Mouse (Mus musculus) cerebellum, adult 11-12 months (tissue): ENCODE measurements around the gene Eif4b.

Source experiments
- DNase-seq: peaks from one replicate; pipeline ENCODE4 v3.0.0; 2022

Eif4b gene

DNA sequence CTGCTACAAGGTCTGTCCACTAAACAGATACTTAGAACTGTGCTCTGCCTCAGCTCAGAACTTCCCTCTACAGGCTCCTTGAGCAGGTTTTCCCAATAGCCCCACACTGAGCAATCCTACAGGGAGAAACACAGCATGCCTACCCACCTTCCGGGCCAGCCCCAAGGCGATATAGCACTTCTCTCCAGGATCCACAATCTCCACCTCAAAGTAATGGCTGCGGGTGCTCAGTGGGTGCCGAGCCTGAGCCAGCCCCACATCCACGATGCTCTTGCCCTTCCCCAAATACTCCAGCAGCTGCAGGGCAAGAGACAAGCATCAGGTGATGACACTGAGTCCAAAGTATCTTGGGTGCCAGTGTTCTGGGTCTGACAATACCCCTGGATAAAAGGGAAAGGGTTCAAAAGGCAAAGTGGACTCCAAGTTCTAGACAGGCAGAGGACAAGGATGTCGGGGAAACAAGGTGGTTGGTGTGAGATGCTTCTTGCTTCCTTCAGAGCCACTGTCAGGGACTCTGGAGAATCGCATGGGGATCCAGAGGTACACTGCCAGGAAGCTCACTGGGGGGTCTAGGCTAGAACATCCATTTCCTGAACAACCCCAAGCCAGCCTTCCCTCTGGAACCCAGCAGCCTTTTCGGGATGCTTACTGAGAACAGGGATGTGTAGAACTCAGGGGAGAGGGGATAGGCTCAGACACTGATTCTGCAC, 45.7 kb downstream of the Eif4b start:
- DNase-seq = peak; percentile 38

DNA sequence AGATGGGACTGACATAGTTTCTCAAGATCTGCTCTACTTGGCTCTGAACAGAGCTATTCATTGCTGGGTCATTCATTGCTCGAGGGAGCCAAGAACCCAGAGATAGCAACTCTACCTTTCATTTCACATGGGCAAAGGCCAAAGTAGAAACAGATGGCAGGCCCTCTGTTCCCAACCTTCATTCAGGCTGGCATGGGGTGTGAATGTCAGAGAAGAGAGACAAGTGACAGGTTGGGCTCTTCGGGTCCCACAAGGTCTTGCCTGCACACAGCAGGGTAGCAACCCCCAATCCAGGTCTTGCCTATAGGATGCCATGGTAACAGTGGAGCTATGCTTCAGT, 46.2 kb downstream of the Eif4b start:
- DNase-seq = peak; percentile 91

DNA sequence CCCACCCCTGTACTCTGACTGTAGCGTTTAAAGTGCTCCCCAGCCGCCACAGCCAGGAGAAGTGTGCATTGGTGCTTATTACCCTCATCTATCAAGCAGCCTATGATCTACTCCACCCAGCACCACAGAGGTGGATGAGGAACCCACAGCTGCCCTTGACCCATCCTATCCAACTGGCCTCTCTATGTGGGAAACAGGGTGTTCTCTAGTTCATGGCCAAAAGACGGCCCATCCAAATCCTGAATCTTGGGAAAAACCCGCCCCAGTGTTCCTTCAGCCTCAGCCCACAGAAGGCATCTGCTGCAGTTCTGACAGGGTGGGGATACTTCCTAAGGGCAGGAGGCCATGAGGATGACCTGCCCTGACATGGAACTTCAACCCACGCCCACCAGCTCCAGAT, 47.0 kb downstream of the Eif4b start:
- DNase-seq = peak; percentile 25

DNA sequence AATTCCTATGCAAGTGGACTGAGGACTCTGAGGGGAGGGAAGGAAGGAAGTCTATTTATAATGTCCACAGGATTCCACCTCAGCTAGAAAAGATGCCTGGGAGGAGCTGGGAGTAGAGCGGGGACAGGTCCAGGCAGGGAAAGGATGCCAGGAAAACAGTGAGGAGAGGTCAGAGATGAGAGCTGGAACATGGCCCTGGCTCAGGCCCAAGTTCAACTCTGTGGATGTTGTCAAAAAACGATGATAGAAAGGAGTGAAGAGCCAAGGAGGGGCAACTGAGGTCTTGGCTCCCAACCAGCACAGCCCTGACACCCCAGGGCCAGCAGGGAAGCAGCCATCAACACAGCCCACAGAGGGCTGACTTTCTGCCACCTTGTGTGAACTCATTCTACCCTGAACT, 52.7 kb downstream of the Eif4b start:
- peak; percentile 64 for DNase-seq

DNA sequence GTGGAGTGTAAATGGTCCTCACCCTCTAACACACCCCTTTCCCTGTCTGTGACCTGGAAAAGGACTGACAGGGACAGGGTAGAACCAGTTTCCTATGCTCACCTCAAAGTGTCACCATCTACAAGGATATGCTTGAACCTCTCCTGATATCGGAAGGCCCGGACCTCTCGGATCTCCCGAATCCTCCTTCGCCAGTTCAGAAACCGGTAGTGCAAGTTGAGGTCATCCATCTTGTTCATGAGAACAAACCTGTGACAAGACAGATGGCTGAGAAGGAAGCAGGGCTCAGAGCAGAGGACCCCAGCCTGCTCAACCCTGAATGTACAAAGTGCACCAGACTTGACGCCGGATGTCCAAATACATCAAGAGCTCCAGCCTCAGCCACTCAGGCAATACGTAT, 59.7 kb downstream of the Eif4b start:
- no peak for DNase-seq

DNA sequence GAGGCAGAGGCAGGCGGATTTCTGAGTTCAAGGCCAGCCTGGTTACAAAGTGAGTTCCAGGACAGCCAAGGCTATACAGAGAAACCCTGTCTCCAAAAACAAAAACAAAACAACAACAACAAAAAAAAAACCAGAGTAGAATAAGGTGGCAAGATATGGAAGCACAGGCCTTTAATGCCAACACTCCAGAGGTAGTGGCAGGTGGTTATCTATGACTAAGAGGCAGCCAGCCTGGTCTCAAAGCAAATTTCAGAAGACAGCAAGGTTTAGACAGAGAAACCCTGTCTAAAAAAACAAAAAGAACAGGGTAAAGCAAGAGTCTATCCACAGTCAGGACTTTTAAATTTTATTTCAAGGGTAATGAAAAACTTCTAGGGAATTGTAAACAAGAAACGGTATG, 61.1 kb downstream of the Eif4b start:
- no peak for DNase-seq

DNA sequence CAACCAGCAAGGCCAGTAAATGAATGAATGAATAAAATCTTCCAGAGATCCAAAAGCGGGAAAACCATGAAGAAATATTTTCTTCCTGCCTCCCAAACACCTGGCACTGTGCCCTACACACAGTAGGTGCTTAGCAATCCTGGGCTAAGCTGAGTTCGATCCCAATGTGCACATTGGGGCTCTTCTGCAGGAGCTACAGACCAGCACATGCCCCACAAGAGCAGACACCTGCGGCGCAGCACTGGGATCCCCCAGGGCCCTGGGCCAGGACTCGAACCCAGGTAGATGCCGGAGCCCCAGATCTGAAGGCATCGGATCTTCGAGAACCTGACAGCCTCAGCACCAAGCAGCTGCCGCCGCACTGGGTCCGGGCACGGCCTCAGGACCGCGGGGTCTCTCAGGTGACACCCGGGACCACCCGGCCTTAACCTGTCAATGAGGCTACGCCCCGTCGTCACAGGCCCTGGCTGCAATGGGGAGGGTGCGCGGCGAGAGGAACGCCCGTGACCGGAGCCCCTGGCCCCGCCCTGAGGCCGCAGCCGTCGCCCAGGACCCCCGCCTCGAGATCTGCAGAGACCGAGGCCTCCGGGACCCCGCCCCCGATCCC, 62.1 kb downstream of the Eif4b start:
- no peak for DNase-seq

DNA sequence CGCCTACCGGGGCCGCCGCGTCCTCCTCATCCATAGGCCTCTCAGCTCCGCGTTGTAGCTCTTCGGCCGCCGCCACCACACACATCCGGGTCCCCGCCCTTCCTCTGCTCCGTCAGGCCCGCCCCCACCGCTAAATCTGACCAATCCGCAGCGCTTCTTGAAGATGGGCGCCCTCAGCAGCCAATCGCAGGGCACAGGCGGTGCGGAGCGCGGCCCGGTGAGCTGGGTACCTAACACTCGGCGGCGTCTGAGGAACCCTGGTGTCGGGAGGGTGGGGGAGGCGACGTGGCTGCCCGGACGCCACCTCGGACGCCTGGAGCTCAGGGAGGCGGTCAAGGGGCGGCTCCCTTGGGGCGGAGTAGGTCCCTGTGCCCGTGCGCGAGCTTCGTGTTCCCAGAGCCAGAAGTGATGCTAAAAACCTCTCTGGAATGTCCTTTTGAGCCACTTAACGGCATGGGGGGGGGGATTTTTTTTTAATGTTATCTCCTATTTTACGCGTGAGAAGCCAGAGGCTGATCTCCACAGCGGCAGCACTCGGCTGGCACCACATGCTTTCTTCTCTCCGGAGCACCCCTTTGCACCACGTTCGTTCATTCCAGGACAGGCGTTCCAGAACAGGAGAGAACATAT, 62.7 kb downstream of the Eif4b start, which contains the start of gene Spryd3:
Spryd3 (minus strand) TSS at position 106 of the 630 bp plus-strand sequence.
- peak; percentile 97 for DNase-seq

DNA sequence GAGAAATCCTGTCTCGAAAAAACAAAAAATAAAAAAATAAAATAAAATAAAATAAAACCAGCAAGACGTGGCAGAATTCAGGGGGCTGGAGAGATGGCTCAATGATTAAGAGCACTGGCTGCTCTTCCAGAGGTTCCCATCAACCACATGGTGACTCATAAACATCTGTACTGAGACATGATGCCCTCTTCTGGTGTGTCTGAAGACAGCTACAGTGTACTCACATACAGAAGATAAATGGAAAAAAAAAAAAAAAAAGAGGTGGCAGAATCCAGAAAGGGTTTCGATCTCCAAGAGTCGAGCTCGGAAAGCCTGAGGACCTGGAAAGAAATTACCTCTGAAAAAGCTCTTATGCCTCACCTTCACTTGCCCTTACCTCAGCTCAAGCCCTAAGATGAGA, 67.5 kb downstream of the Eif4b start:
- no peak for DNase-seq

DNA sequence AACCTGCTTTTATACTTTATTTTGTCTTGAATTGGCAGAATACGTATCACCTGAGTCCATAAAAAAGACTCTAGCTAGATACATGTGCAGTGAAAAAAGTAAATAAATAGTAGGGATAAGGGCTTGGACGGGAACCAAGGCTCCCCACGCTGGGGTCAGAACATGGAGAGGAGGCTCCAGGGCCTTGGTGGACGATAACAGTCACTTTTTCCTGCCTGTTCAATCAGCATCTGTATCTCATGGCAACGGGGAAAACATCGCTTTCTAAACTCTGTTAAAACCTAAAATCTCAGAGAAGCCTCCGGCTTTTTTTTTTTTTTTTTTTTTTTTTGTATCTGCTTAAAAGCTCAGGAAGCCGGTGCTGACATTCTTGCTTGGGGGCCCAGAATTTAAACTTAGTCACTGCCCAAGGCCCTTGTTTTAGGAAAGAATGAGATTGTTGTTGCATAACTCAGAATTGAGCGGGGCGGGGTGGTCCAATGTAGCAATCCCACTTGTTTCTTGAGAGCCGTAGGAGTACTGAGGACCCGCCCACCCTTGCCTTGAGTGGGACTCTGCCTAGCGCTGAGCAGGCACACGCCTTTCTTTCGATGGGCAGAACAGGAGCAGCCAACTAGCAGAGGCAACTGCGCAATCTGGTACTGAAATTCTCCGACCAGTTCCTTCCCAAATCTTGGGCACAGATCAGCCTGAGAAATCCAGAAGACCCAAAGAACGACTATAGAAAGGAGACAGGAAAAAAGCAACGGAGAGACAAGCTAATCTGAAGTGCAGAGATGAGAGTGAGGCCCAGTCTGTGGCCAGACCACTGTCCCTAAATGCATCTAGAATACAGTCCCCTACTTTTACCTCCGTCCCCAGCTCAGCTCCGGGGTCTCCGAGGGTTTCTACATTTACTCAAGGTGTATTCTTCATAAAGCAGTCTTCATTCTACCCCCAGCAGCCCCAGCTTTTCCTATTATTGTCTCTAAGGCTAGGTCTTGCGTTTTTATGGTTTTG, 69.6 kb downstream of the Eif4b start:
- DNase-seq = no peak

DNA sequence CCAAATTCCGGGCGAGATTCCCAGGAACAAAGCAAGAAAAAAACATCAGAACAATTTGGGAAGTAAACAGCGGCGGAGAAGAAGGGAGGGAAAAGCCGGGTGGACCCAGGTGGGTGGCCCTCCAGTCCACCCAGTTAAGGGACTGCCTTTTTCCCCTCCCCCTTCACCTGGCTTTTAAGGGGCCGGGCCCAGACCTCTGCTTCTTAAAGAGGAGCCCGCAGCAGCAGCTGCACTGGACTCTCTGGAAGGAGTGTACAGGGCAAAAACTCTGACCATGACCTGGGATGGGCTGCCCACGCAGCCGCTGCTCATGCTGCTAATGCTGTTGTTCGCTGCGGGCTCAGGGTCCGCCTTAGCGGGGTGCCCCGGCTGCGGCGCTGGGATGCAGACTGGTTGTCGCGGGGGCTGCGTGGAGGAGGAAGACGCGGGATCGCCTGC, 70.7 kb downstream of the Eif4b start, which contains the start of gene Igfbp6:
Igfbp6 (plus strand) TSS at position 89 of the 438 bp plus-strand sequence.
- DNase-seq = no peak

DNA sequence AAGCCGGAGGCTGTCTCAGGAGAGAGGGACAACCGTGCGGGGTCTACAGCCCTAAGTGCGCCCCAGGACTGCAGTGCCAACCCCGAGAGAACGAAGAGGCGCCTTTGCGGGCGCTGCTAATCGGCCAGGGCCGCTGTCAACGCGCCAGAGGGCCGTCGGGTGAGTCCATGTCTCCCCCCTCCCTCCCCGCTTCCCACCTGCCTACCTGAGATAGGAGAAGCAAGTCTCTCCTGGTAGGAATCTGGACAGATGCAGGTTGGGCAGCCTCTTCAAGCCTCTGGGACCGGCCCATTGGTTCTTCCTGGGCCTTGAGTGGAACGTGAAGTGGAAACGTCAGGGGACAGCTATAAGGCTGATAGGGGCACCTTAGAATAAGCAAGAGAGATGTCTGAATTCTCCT, 71.2 kb downstream of the Eif4b start:
- DNase-seq = no peak

DNA sequence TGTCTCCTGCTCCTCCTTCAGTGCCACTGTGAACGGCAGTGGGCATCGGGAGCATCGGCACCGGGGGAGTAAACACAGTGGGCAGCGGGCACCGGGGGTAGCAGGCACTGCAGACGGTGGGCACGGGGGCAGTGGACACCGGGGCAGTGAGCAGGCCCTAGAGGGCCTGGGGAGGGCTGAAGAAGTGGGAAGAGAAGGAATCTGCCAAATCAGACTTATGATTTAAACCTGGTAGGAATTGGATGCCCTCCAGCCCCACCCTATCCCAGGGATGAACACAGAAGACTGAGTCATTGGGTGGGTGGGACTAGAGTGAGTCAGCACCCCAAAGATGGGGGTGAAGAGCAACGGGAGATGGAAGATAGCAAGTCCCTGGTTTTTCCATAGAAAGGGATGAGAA, 71.8 kb downstream of the Eif4b start:
- no peak for DNase-seq

DNA sequence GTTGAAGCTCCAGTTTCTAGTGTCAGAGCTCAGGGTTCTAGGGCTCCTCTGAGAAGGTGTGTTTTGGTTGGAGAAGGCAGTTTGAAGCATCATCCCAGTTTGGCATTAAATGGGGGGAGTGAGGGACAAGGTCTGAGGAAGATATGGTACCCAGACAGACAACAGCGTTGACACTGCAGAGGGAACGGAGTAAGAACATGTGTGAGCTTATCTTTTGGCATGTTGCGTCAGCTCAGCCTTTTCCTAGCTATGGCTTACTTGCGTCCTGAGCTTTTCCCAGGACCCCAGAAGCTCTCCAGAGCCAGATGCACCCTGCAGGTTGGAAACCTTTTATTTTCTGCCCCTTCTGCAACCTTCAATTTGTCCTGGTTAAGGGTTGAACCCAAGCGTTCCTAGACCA, 72.5 kb downstream of the Eif4b start:
- no peak for DNase-seq
